Mouse (Mus musculus): Measurements from ENCODE around the gene Cd200r3. TPM values are rescaled to one million over a fixed set of nuclear protein-coding genes. Genes with fewer than 3 reads are reported as not detected.

The Cd200r3 gene
- total RNA-seq, 2 experiments from 2014 or later: not detected

DNA sequence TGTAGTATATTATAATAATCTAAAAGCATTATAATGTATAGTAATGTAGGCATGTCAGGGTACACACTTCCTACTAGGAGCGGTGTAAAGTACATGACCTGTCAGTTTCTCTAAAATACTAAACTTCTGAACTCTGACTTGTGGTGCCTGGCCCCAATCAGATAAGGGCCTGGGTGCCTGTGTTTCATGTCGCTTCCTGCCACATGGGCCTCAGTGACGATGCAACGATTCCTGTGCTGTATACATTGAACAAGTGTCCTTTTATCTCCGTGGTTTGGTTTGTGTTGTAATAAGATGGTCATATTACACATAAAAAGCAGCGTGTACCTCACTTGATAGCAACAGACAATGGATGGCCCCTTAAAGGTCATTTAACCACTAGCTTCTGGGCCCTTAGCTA, 81.8 kb downstream of the Cd200r3 start:
- Histone ChIP-seq H3K4me3 (no peak overlapping the region), H3K27ac (no peak overlapping the region)
- no peak for DNase-seq (ENCODE audit: low spot score in 2 of 2)
- TF ChIP-seq CTCF (conservative IDR thresholded peaks at IDR 0.05): no peak

DNA sequence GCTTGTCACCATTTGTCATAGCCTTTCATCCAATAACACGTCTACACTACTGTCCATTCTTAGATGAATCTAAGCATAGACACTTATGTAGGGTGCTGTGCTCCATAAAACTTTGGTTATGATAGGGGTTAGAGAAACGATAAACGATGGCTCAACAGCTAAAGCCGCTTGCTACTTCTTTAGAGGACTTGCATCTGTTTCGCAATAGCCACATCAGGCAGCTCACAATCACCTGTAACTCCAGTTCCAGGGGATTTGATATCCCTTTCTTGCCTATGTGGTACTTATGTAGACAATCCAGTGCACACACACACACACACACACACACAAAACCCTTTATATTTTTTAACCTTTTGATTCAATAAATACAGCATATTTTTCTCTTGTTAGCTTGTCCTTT, 85.6 kb downstream of the Cd200r3 start:
- no peak for DNase-seq (ENCODE audit: low spot score in 2 of 2)

DNA sequence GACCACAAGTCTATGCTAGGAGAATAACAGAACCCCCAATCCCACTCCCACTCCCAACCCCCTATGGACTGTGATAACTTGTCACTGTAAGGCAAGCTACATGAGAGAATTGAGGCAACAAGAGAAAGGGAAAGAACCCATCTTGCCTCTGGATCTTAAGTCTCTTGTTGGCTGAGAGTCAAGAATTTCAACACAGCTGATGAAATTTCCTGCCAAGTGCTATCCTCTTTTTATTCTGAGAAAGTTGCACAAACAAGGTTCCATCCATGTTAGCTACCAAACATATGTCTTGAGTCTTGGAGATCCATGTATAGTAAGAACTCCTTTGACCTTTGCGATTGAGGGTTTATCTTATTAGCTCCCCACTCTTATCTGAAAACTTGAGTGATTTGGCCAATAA, 86.0 kb downstream of the Cd200r3 start:
- no peak overlapping the region for H3K27ac ChIP-seq
- H3K4me3 ChIP-seq: no peak overlapping the region
- no peak for DNase-seq (ENCODE audit: low spot score in 2 of 2)
- TF ChIP-seq CTCF (conservative IDR thresholded peaks at IDR 0.05): no peak

More for the DNA sequence above, 85.6 kb downstream of the Cd200r3 start:
- Histone ChIP-seq H3K27ac (no peak overlapping the region), H3K4me3 (no peak overlapping the region)
- TF ChIP-seq CTCF (conservative IDR thresholded peaks at IDR 0.05): no peak

DNA sequence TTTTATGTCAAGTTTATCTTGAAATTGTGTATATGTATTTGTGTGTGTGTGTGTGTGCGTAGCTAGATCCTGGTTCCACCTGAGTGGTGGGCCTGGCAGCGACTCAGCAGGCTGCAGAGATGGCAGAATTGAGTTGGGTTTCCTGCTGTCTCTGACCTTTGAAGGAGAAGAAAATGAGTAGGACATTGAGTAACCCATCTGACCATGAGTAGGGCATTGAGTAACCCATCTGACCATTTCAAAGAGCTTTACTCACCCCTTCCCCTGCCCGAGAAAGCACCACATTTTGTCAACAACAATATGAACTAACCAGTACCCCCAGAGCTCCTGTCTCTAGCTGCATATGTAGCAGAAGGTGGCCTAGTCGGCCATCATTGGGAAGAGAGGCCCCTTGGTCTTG, 86.6 kb downstream of the Cd200r3 start:
- TF ChIP-seq CTCF (conservative IDR thresholded peaks at IDR 0.05): no peak
- Histone ChIP-seq H3K27ac (no peak overlapping the region), H3K4me3 (no peak overlapping the region)
- no peak for DNase-seq (ENCODE audit: low spot score in 2 of 2)

DNA sequence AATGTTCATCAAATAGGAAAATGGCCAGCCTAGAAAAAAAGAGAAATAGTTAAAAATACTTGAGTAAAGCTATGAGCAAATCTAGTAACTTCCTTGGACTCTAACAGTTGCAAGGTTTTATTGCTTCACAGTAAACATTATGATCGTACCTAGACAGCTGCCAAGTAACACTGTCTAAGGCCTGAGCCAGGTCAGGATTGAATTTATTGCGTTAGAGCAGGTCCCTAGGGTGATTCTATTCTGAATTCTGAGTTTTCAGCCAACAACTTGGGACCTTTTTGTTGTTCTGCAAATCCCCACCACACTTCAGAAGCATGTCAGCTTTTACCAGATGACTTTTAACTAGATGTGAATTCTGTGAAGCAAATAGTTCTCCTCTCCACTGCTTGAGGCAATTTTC, 87.3 kb downstream of the Cd200r3 start:
- no peak for DNase-seq (ENCODE audit: low spot score in 2 of 2)
- TF ChIP-seq CTCF (conservative IDR thresholded peaks at IDR 0.05): no peak
- Histone ChIP-seq H3K27ac (no peak overlapping the region), H3K4me3 (no peak overlapping the region)

Other genes with a start within 250 kb of the Cd200r3 start
- 1 to 10 TPM; 5.7 to 6.5 TPM for gene Nepro, start 219.4 kb upstream of the Cd200r3 start, total RNA-seq (2021)
- 10 to 100 TPM; 29.6 to 31.9 TPM for gene Gtpbp8, start 197.3 kb upstream of the Cd200r3 start, total RNA-seq (2021)
- gene Cd200r1, start 177.9 kb upstream of the Cd200r3 start, total RNA-seq (2021): under 1 TPM in 1 of 2 experiments, not detected in 1; 0.26 TPM
- gene Cd200r4, start 131.9 kb upstream of the Cd200r3 start, total RNA-seq (2021): not detected
- not detected for gene Cd200r2, start 76.6 kb upstream of the Cd200r3 start, total RNA-seq (2021)
- 1 to 10 TPM; 3.1 to 3.8 TPM for gene Ccdc80, start 149.7 kb downstream of the Cd200r3 start, total RNA-seq (2021)
- gene Slc35a5, start 215.0 kb downstream of the Cd200r3 start, total RNA-seq (2021): 10 to 100 TPM; 49.3 to 52.8 TPM
- gene Atg3, start 215.1 kb downstream of the Cd200r3 start, total RNA-seq (2021): 10 to 100 TPM; 42.9 to 45.3 TPM